ENCODE assay signal across 16 mouse cellular contexts in genomic region chr5:103783086-103783668, GRCm38 (mm10).
"Had no signal": no experiment of that assay in that cellular context is flagged by ENCODE, and none has a peak within 500 bp of the region (broad histone marks: within the 10 kb centered on the region; RNA-seq: fewer than 3 reads in every experiment).

No protein-coding gene starts in this region.

- DNase-seq: kidney, adult 8-10 months; layer of hippocampus, adult 9-11 months; layer of hippocampus, postnatal 36 days; lung, postnatal 14 days; retina, postnatal 1 day; right cerebral cortex, postnatal 4 days; spleen, adult 18-20 months; thymus, adult 18-20 months; thymus, postnatal 14 days had no signal

- H3K4me2 ChIP-seq: limb, embryonic 12.5 days; liver, embryonic 12.5 days; lung, embryonic 15.5 days; midbrain, embryonic 12.5 days; neural tube, embryonic 13.5 days had no signal

- ATAC-seq: liver, embryonic 12.5 days; midbrain, embryonic 16.5 days had no signal

- H3K9me3 ChIP-seq: limb, embryonic 12.5 days; liver, embryonic 12.5 days; lung, embryonic 15.5 days; midbrain, embryonic 12.5 days; neural tube, embryonic 13.5 days had no signal

- H3K4me3 ChIP-seq: limb, embryonic 12.5 days; liver, embryonic 12.5 days; lung, embryonic 15.5 days; midbrain, embryonic 12.5 days; neural tube, embryonic 13.5 days had no signal

- H3K27ac ChIP-seq: limb, embryonic 12.5 days; liver, embryonic 12.5 days; lung, embryonic 15.5 days; macrophage; midbrain, embryonic 12.5 days; neural tube, embryonic 13.5 days had no signal

- H3K27me3 ChIP-seq: limb, embryonic 12.5 days; liver, embryonic 12.5 days; lung, embryonic 15.5 days; neural tube, embryonic 13.5 days had no signal

- H3K9ac ChIP-seq: limb, embryonic 12.5 days; liver, embryonic 12.5 days; lung, embryonic 15.5 days; midbrain, embryonic 12.5 days; neural tube, embryonic 13.5 days had no signal
